Mouse (Mus musculus): ENCODE data around the gene Gsc. TPM values are rescaled to one million over a fixed set of nuclear protein-coding genes. Genes with fewer than 3 reads are reported as not detected.

The Gsc gene
- not detected for total RNA-seq (2021)

DNA sequence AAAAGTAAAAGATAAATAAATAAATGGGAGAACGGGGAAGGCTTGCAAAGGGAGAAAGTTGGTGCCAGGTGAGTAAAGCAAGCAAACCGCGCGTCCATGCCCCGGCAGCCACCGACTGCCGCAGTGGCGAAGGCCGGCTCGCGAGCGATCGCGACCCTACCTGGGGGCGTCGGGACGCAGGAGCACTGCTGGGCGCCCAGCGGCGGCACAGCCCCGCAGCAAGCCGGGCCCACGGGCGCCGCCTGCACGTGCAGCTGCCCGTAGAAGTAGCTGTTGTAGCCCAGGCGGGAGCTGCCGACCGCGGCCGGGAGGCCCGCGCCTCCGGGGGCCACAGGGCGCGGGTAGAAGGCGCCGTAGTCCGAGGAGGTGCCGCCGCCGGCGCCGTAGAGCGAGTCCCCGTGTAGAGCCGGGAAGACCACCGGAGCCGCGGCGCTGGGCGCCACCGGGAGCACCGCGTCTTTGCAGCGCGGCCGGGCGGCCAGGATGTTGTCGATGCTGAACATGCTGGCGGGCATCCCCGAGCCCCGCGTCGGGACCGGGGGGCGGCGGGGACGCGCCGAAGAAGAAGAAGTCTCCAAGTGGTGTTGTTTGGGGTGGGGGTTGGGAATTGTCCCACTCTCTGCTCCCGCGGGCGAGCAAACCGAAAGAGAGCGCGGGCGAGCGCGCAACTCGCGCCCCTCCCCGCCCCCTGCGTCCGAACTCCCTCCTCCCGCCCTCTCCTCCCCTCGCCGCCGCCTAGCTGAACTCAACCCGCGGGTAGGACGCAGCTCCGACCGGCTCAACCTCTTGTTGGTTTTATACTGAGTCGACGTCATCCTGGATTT is at the start of gene Gsc:
Gsc (minus strand) TSS at position 730 of the 824 bp plus-strand sequence.
- DNase-seq (ENCODE audit: extremely low spot score in 1 of 2, low spot score in 1 of 2), result no peak

DNA sequence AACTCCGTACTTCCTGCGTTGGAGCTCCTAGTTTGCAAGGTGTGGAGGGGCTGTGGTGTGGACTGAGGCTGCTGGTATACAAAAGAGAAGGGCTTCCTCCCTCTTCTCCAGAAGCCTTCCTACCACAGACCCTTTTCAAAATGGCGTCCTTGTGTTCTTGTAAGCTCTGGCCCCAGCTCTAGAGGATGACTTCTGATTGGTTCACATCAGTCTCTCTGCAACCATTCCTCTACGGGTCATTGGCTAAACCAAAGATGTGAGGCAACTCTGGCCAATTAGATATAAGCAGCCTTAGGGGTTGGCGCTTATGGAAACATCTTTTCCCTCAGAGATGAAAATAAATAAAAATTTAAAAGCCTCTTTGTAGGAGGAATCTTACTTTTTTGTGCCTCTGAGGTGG is 46.6 kb upstream of the Gsc start:
- DNase-seq (ENCODE audit: extremely low spot score in 1 of 2, low spot score in 1 of 2), result no peak

- DNase-seq (ENCODE audit: extremely low spot score in 1 of 2, low spot score in 1 of 2), result no peak
Observed at GRCm38 (mm10) chr12:104507911-104508310, 34.8 kb upstream of the Gsc start.

- no peak for DNase-seq (ENCODE audit: extremely low spot score in 1 of 2, low spot score in 1 of 2)
Observed at GRCm38 (mm10) chr12:104492009-104492408, 18.9 kb upstream of the Gsc start.

GRCm38 (mm10) chr12:104486205-104486604 is 13.1 kb upstream of the Gsc start:
- DNase-seq (ENCODE audit: extremely low spot score in 1 of 2, low spot score in 1 of 2), result no peak

GRCm38 (mm10) chr12:104485161-104485560 is 12.0 kb upstream of the Gsc start:
- DNase-seq (ENCODE audit: extremely low spot score in 1 of 2, low spot score in 1 of 2), result no peak

GRCm38 (mm10) chr12:104481007-104481406 is 7.9 kb upstream of the Gsc start:
- DNase-seq (ENCODE audit: extremely low spot score in 1 of 2, low spot score in 1 of 2), result no peak

GRCm38 (mm10) chr12:104478193-104478592 is 5.1 kb upstream of the Gsc start:
- no peak for DNase-seq (ENCODE audit: extremely low spot score in 1 of 2, low spot score in 1 of 2)

DNA sequence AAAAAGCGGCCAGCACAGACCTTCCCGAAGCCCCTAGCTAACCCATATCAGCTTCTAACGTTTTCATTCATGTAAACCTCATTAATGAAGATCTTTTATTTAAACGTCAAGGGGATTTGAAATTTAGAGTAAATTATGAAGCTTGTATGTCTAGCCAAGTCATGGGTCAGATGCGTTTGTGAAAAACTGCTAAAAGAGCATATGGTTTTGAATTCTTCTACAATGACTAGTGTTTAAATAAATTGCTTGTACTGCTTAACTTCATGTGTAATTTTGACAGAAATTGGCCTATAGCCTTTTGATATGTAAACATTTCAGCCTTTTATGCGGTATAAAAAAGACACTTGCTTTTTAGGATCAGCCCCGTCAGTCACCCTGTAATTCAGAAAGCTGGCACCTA is 4.4 kb upstream of the Gsc start:
- DNase-seq (ENCODE audit: extremely low spot score in 1 of 2, low spot score in 1 of 2), result no peak

GRCm38 (mm10) chr12:104477066-104477465 is 3.9 kb upstream of the Gsc start:
- peak in 1 of 2 experiments; percentile 8 for DNase-seq (ENCODE audit: extremely low spot score in 1 of 2, low spot score in 1 of 2)

DNA sequence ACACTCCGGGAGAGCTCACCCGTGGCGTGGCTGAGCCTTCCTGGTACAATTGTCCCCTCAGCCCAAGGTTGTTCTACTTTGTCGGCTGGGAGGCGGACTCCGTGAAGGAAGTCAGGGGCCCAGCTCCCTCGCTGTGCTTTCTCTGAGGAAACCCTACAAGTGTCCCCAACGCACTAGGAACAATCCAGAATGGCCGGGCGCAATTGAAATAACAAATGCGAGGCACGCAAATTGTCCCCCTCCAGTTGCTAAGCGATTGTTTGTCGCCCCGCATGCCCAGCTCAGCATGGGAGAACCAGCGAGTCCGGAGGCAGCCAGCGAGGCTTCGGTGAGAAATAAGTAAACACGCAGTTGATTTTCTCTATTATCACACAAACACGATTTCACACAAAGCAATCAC is 2.8 kb upstream of the Gsc start:
- DNase-seq (ENCODE audit: extremely low spot score in 1 of 2, low spot score in 1 of 2), result no peak

- no peak for DNase-seq (ENCODE audit: extremely low spot score in 1 of 2, low spot score in 1 of 2)
Observed at GRCm38 (mm10) chr12:104474881-104475740, 2.0 kb upstream of the Gsc start.

GRCm38 (mm10) chr12:104474191-104474871 is 1.2 kb upstream of the Gsc start:
- peak in 1 of 2 experiments; percentile 18 for DNase-seq (ENCODE audit: extremely low spot score in 1 of 2, low spot score in 1 of 2)

GRCm38 (mm10) chr12:104473492-104473891 is 362 bp upstream of the Gsc start:
- no peak for DNase-seq (ENCODE audit: extremely low spot score in 1 of 2, low spot score in 1 of 2)

GRCm38 (mm10) chr12:104472218-104472525 is 958 bp downstream of the Gsc start:
- DNase-seq (ENCODE audit: extremely low spot score in 1 of 2, low spot score in 1 of 2), result no peak

- no peak for DNase-seq (ENCODE audit: extremely low spot score in 1 of 2, low spot score in 1 of 2)
Observed at GRCm38 (mm10) chr12:104471351-104472217, 1.5 kb downstream of the Gsc start.

- DNase-seq (ENCODE audit: extremely low spot score in 1 of 2, low spot score in 1 of 2), result no peak
Observed at GRCm38 (mm10) chr12:104470646-104471045, 2.5 kb downstream of the Gsc start.

GRCm38 (mm10) chr12:104468783-104469182 is 4.3 kb downstream of the Gsc start:
- DNase-seq (ENCODE audit: extremely low spot score in 1 of 2, low spot score in 1 of 2), result no peak

DNA sequence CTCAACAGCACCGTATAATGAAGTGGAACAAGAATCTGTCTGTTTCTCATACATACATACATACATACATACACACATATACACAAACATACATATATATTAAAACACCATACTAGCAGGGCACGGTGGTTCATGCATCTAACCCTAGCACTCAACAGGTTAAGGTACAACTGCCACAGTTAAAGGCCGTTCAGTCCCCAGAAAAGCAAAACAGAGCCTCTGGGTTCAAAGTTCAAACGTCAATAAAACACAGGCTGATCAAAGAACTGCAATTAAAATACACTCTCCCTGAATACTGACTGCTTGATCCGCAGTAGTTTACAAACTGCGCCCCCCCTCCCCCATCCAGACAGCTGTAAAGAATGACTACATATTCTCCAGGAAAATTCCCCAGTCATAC is 5.8 kb downstream of the Gsc start:
- no peak for DNase-seq (ENCODE audit: extremely low spot score in 1 of 2, low spot score in 1 of 2)

DNA sequence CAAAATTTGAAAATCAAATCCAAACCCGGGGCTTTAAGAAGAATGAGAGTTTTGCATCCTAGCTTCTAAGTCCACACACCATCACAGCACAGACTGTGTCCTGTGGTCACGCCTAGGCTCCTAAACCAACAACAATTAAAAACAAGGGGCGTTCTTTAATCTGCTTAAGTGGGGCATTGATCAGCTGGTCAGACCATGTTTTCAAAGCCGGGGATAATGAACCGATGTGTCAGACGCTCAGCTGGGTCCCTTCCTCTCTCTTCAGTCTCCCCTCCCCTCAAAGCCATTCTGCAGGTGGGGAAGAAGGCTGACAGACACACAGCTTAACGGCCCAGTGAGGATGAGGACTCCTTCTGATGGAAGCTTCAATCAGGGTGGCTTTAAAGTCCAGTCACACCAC is 6.2 kb downstream of the Gsc start:
- no peak for DNase-seq (ENCODE audit: extremely low spot score in 1 of 2, low spot score in 1 of 2)

Data from layer of hippocampus, postnatal 25 days (tissue).